Mouse (Mus musculus): ENCODE measurements around the gene Hnrnpul1. TPM values are rescaled to one million over a fixed set of nuclear protein-coding genes. Genes with fewer than 3 reads are reported as not detected.

Gene Hnrnpul1
- polyA plus RNA-seq, 1 experiment from 2014 or later: 55.2 TPM

DNA sequence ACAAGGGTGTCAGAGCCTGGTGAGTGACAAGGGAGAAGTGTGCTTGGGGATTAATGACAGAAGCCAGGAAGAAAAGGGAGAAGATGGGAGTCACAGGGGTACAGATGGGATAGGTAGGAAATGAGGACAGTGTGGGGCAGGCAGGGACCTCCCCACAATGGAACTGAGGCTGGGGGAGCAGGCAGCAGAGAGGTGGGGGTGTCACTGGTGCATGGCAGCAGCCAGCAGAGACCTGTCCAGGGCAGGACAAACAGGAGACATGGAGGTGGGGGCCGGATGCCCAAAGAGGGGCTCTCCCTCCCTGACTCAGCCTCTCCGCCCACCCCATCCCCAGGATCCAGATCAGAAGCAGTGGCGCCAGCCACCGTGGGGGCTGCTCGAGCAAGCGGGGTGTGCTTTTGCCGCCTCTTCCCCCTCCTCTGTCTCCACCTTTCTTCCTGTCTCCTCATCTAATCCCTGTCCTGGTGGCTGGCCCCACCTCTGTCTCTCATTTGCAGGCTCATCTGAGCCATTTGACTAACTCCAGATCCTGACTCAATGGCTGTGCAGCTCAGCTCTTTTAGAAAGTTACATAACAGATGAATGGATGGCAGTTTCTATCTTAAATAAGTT, 43.9 kb downstream of the Hnrnpul1 start:
- 4% methylated on average over 7 of the region's 7 CpGs for WGBS
- peaks cover 42% of the 10 kb centered on the region for H3K36me3 ChIP-seq
- peaks cover 6% of the 10 kb centered on the region; the same call in 1 of the 2 replicates for H3K27me3 ChIP-seq (ENCODE audit: low read depth, poor library complexity, severe bottlenecking)
- DNase-seq (ENCODE audit: low spot score): no peak
- H3K4me1 ChIP-seq: peaks cover 31% of the 10 kb centered on the region
- H3K9me3 ChIP-seq (replicated peaks): no peaks in the 10 kb centered on the region
- peak overlapping the region; percentile 72 for H3K27ac ChIP-seq (replicated peaks)
- peak overlapping the region; percentile 17; the same call in 1 of the 2 replicates for H3K4me3 ChIP-seq

DNA sequence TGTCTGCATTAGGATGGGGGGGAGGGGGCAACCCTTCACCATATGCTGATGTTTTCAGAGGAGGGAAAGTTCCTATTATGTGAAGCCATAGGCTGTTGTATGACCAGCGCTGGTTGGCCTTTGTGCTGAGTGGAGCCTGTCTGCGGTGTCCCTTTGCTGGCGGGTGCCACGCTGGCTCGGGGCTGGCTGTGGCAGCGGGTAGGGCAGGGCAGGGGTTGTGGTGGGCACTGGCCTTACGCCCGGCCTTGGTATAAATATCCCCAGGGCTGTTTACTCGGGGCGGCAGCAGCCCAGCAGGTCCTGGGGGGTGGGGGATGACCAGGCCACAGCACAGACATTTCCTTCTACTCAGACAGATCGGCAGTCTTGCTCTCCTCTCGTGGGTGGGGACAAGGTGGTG, 44.6 kb downstream of the Hnrnpul1 start:
- H3K27me3 ChIP-seq (ENCODE audit: low read depth, poor library complexity, severe bottlenecking): peaks cover 11% of the 10 kb centered on the region
- H3K36me3 ChIP-seq: peaks cover 35% of the 10 kb centered on the region
- H3K27ac ChIP-seq (replicated peaks): peak overlapping the region; percentile 72
- DNase-seq (ENCODE audit: low spot score): no peak
- 21% methylated on average over 12 of the region's 12 CpGs for WGBS
- peak overlapping the region; percentile 21; the same call in 1 of the 2 replicates for H3K4me3 ChIP-seq
- H3K4me1 ChIP-seq: peaks cover 33% of the 10 kb centered on the region
- no peaks in the 10 kb centered on the region for H3K9me3 ChIP-seq (replicated peaks)

DNA sequence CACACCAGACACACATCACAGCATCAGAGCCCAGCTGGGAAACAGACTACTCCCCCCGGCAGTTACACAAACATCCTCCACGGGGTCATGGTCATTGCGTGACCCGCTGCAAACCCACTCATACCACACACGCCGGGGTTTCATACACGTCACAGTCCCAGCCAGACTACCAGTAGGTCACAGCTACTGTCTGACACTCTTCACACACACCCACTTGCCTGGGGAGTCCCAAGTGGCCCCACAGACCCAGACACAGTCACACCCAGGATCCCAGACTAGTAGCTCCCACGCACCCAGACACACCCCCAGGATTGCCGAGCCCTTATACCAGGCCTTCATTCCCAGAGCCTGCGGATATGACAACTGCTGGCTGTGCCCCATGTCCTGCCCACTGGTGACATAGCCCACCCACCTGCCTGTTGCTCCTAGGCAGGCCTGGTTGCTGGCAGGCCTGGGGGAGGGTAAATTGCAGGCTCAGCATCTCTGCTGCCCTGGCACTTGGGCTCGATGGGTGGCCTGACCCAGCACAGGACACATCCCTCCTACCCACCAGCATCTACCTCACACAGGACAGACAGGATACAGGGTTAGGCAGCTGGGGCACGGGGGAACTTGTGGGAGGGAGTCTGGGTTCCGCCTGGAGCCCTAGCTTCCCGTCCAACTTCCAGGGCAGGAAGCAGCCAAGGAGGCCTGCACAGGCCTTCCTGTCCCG, 46.8 kb downstream of the Hnrnpul1 start:
- peaks cover 46% of the 10 kb centered on the region for H3K4me1 ChIP-seq
- WGBS: 61% methylated on average over 15 of the region's 15 CpGs
- H3K27me3 ChIP-seq (ENCODE audit: low read depth, poor library complexity, severe bottlenecking): peaks cover 30% of the 10 kb centered on the region
- DNase-seq (ENCODE audit: low spot score): no peak
- no peak overlapping the region for H3K4me3 ChIP-seq
- no peak overlapping the region for H3K27ac ChIP-seq (replicated peaks)
- peaks cover 13% of the 10 kb centered on the region for H3K36me3 ChIP-seq
- H3K9me3 ChIP-seq (replicated peaks): no peaks in the 10 kb centered on the region

DNA sequence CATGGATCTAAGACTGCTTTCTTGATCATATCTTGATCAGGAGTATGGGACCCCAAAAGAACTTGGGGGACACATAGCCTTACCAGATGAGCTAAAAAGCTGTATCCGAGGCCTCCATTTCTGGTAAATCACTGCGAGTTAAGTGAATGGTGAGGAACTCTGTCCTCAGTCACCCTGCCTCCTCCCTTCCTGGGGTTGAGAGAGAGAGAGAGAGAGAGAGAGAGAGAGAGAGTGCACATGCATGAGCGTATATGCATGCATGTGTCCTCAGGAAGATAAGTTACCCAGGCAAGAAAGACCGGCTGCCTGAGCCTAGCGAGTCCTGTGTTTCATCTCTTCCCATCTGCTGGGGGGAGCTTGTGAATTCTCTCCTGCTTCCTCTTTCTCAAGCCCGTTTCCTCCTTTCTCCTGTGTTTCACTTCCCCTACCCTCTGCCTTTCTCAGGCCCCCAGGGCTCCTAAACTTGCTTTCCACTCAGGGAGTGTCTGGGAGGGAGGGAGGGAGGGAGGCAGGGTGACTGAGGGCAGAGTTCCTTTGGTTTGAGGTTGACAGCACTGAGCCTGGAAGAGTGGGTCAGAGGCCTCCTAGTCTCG, 47.9 kb downstream of the Hnrnpul1 start:
- H3K27ac ChIP-seq (replicated peaks): no peak overlapping the region
- peaks cover 37% of the 10 kb centered on the region for H3K4me1 ChIP-seq
- peaks cover 2% of the 10 kb centered on the region for H3K36me3 ChIP-seq
- DNase-seq (ENCODE audit: low spot score): no peak
- no peak overlapping the region for H3K4me3 ChIP-seq
- peaks cover 7% of the 10 kb centered on the region for H3K9me3 ChIP-seq (replicated peaks)
- H3K27me3 ChIP-seq (ENCODE audit: low read depth, poor library complexity, severe bottlenecking): peaks cover 30% of the 10 kb centered on the region
- WGBS: 74% methylated on average over 7 of the region's 7 CpGs

DNA sequence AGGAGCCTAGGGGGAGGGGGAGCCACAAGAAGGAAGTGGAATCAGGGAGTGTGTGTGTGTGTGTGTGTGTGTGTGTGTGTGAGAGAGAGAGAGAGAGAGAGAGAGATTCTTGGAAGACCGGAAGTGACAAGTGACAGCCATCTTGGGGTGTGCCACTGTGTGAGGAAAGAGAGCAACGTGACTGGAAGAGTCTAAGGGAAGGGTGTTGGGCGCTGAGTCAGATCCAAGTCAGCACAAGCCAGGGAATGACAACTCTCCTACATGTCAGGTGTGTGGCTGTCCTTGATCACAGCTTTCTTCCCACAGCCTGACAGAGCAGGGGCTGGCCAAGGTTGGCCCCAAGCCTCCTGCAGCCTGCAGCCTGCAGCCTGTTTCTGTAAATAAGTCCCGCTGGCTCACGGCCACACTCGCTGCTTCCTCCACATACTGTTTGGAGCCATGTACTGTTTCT, 48.7 kb downstream of the Hnrnpul1 start:
- H3K27ac ChIP-seq (replicated peaks): no peak overlapping the region
- H3K36me3 ChIP-seq: no peaks in the 10 kb centered on the region
- peaks cover 29% of the 10 kb centered on the region for H3K4me1 ChIP-seq
- H3K9me3 ChIP-seq (replicated peaks): peaks cover 11% of the 10 kb centered on the region
- peaks cover 30% of the 10 kb centered on the region for H3K27me3 ChIP-seq (ENCODE audit: low read depth, poor library complexity, severe bottlenecking)
- no peak for DNase-seq (ENCODE audit: low spot score)
- no peak overlapping the region for H3K4me3 ChIP-seq
- WGBS: 69% methylated on average over 6 of the region's 6 CpGs

DNA sequence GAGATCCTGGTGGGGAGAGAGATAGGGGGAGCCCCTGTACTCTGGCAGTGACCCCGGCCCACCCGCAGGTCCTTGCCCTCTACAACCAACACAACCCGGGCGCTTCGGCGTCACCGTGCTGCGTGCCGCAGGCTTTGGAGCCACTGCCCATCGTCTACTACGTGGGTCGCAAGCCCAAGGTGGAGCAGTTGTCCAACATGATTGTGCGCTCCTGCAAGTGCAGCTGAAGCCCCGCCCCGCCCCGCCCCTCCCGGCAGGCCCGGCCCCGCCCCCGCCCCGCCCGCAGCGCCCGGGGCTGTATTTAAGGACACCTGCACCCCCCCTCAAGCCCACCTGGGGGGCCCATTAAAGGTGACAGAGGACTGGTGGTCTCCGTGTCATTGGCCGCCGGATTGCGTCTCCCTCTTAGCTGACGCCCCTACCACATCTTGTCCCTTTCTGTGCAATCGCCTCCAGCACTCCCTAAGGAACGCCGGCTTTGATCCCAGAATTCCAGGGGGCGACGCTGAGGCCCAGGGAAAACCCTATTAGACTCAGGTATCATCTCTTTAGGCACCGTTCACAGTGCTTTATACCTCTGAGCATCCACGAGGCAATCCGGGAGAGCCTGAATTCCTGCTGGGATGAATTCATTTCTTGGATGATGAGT, 49.7 kb downstream of the Hnrnpul1 start:
- peak; percentile 41 for DNase-seq (ENCODE audit: low spot score)
- 2% methylated on average over 36 of the region's 37 CpGs for WGBS
- peak overlapping the region; percentile 54 for H3K4me3 ChIP-seq
- peaks cover 18% of the 10 kb centered on the region for H3K9me3 ChIP-seq (replicated peaks)
- H3K4me1 ChIP-seq: peaks cover 19% of the 10 kb centered on the region
- H3K27ac ChIP-seq (replicated peaks): no peak overlapping the region; the same call in 1 of the 2 replicates
- no peaks in the 10 kb centered on the region for H3K36me3 ChIP-seq
- peaks cover 30% of the 10 kb centered on the region for H3K27me3 ChIP-seq (ENCODE audit: low read depth, poor library complexity, severe bottlenecking)

DNA sequence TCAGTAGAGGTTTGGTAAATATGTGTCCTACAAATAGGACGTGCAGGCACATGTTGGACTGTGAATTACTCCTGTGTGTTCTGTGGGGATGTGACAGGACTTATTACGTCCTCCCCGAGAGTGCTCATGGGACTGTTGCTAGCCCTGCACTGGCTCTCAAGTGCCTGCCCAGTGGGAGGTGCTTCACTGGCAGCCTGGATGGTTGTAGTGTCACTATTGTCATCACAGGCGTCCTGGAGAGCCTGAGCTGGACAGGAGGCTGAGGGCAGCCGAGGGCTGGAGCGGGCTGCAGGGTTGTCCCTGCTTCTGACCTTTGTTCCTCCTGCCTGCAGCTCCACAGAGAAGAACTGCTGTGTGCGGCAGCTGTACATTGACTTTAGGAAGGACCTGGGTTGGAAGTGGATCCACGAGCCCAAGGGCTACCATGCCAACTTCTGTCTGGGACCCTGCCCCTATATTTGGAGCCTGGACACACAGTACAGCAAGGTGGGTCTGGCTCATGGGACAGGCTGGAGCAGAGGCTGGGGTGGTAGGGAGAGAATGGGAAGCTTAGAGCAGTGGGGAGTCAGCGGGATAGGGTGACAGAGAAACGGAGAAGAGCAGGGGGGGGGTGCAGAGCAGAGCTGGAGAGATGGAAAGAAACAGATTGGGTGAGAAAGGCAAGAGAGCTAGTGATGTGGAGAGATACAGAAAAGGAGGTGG, 50.6 kb downstream of the Hnrnpul1 start:
- WGBS: 22% methylated on average over 10 of the region's 10 CpGs
- no peak overlapping the region for H3K27ac ChIP-seq (replicated peaks)
- H3K36me3 ChIP-seq: no peaks in the 10 kb centered on the region
- no peak for DNase-seq (ENCODE audit: low spot score)
- H3K27me3 ChIP-seq (ENCODE audit: low read depth, poor library complexity, severe bottlenecking): peaks cover 30% of the 10 kb centered on the region
- H3K4me1 ChIP-seq: peaks cover 16% of the 10 kb centered on the region
- H3K4me3 ChIP-seq: peak overlapping the region; percentile 54; the same call in 1 of the 2 replicates
- H3K9me3 ChIP-seq (replicated peaks): peaks cover 20% of the 10 kb centered on the region

DNA sequence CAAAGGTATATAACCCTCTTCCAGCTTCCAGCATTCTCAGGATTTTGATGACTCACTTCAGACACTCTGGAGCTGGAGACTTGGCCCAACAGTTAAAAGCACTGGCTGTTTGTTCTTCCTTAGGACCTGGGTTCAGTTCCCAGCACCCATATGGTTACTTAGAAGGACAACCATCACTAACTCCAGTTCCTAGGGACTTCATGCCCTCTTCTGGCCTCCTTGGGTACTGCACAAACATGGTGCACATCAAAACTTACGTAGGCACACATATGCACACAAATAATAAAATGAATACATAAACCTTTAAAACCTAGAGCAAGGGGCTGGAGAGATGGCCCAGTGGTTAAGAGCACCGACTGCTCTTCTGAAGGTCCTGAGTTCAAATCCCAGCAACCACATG, 52.2 kb downstream of the Hnrnpul1 start:
- DNase-seq (ENCODE audit: low spot score): no peak
- H3K27ac ChIP-seq (replicated peaks): no peak overlapping the region
- H3K9me3 ChIP-seq (replicated peaks): peaks cover 20% of the 10 kb centered on the region
- peaks cover 30% of the 10 kb centered on the region for H3K27me3 ChIP-seq (ENCODE audit: low read depth, poor library complexity, severe bottlenecking)
- WGBS: 96% methylated on average over 2 of the region's 2 CpGs
- H3K4me1 ChIP-seq: peaks cover 16% of the 10 kb centered on the region
- H3K36me3 ChIP-seq: no peaks in the 10 kb centered on the region
- H3K4me3 ChIP-seq: no peak overlapping the region

DNA sequence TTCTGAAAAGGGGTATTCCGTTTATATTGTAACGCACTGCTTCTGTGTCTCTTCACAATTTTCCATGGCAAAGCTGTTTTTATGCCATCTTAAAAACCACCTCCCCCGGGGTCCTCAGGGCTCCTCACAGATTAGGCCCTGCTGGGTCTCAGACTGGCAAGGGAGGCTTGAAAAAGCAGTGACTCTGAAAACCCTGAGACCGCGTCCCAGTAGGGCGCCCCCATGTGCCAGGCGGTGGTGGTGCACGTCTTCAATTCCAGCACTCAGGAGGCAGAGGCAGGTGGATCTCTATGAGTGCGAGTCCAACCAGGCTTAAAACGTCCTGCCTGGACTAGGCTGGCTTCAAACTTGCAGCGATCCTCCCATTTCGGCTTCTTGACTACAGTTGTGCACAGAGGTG, 53.8 kb downstream of the Hnrnpul1 start:
- Histone ChIP-seq H3K36me3 (no peaks in the 10 kb centered on the region), H3K4me3 (no peak overlapping the region), H3K4me1 (peaks cover 16% of the 10 kb centered on the region), H3K27me3 (ENCODE audit: low read depth, poor library complexity, severe bottlenecking) (peaks cover 25% of the 10 kb centered on the region), H3K9me3 (replicated peaks) (peaks cover 20% of the 10 kb centered on the region), H3K27ac (replicated peaks) (no peak overlapping the region)
- 77% methylated on average over 12 of the region's 12 CpGs for WGBS
- no peak for DNase-seq (ENCODE audit: low spot score)

DNA sequence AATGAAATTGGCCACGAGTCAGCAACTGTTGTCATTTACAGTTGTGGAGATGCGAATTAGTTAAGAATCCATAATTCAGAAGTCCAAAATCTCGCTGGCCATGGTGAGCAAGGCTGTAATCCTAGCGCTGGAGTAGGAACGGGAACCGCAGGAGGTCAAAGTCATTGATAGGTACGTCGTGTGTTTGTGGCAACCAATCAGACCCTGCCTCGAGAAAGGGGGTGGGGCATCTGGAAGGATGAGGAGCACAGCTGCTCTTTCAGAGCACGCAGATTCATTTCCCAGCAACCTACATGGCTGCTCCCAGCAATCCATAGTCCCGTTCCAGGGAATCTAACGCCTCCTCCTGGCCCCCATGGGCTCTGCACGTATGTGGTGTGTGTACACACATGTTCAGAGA, 54.7 kb downstream of the Hnrnpul1 start:
- H3K27ac ChIP-seq (replicated peaks): no peak overlapping the region
- H3K9me3 ChIP-seq (replicated peaks): peaks cover 20% of the 10 kb centered on the region
- H3K36me3 ChIP-seq: no peaks in the 10 kb centered on the region
- H3K27me3 ChIP-seq (ENCODE audit: low read depth, poor library complexity, severe bottlenecking): peaks cover 18% of the 10 kb centered on the region
- WGBS: 53% methylated on average over 13 of the region's 13 CpGs
- no peak for DNase-seq (ENCODE audit: low spot score)
- no peak overlapping the region for H3K4me3 ChIP-seq
- peaks cover 13% of the 10 kb centered on the region for H3K4me1 ChIP-seq

DNA sequence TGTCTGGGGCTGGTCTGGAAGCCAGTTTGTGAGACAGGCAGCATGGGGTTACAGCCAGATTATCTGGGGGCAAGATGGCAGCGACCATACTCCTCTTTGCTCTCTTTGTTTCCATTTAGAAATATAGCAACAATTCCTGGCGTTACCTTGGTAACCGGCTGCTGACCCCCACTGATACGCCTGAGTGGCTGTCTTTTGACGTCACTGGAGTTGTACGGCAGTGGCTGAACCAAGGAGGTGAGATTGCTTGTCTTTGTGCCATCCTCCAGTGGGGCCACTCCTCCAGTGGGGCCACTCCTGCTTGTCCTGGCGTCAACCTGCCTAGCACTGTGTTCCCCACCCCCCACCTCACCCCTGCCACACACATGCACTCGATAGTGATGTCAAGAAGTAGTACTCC, 60.5 kb downstream of the Hnrnpul1 start:
- Histone ChIP-seq H3K4me1 (peaks cover 11% of the 10 kb centered on the region), H3K9me3 (replicated peaks) (no peaks in the 10 kb centered on the region; the same call in 1 of the 2 replicates), H3K36me3 (no peaks in the 10 kb centered on the region), H3K27ac (replicated peaks) (no peak overlapping the region), H3K4me3 (no peak overlapping the region), H3K27me3 (ENCODE audit: low read depth, poor library complexity, severe bottlenecking) (peaks cover 34% of the 10 kb centered on the region)
- WGBS: 56% methylated on average over 8 of the region's 8 CpGs
- DNase-seq (ENCODE audit: low spot score): no peak

DNA sequence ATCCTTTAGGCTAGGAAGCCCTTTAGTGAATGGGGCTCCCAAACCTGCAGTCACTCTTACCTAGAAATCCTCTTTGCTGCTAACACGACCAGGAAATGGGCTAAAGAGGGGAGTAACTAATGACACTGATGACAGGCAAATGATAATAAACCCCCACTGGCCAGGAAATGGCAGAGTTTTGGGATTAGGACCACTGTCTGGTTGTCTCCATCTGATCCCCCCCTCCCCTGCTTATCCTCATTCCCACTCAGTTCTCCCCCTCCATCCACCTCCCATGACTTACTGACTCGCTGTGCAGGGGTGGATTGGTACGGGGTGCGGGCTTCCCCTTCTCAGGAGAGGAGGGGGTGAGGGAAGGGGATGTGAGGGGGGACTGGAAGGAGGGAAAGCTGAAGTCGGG, 64.5 kb downstream of the Hnrnpul1 start:
- DNase-seq (ENCODE audit: low spot score): no peak
- H3K9me3 ChIP-seq (replicated peaks): no peaks in the 10 kb centered on the region; the same call in 1 of the 2 replicates
- peaks cover 74% of the 10 kb centered on the region for H3K27me3 ChIP-seq (ENCODE audit: low read depth, poor library complexity, severe bottlenecking)
- no peaks in the 10 kb centered on the region for H3K36me3 ChIP-seq
- H3K4me1 ChIP-seq: peaks cover 45% of the 10 kb centered on the region
- WGBS: 46% methylated on average over 5 of the region's 5 CpGs
- H3K4me3 ChIP-seq: peak overlapping the region; percentile 63; the same call in 1 of the 2 replicates
- H3K27ac ChIP-seq (replicated peaks): no peak overlapping the region

All from midbrain, embryonic 10.5 days (tissue).